Mouse (Mus musculus) lung, postnatal 0 days (tissue): ENCODE results near the gene 1700012A03Rik.

ENCODE experiments used
- CTCF ChIP-seq: IDR thresholded peaks from 2 replicates; pipeline ENCODE4 v1.5.1; 2016; ENCODE audit warnings: antibody characterized with exemption, mild to moderate bottlenecking
- EP300 ChIP-seq: IDR thresholded peaks from 2 replicates; pipeline ENCODE4 v1.6.1; 2016; ENCODE audit warnings: antibody characterized with exemption, mild to moderate bottlenecking, control low read depth

GRCm38 (mm10) chr6:32006382-32006781, 43.7 kb upstream of the 1700012A03Rik start:
- TF ChIP-seq CTCF = no peak
- no peak for TF ChIP-seq EP300
